Mouse (Mus musculus): Measurements from ENCODE around the gene Ap1m2.

DNA sequence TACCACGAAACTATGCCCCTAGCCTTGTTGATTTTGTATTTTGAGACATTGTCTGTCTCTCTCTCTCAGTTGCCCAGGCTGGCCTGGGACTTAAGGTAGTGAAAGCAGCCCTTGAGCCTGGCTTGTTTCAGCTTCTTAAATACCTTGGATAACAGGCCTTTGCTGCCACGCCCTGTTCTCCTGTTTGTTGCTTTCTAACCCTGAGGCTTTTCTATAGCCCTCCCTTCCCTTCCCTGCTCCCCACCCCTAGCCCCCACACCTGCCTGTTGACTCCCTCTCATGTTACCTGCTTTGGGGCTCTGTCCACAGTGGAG lies 41.2 kb upstream of the Ap1m2 start:
- TF ChIP-seq CTCF (IDR thresholded peaks at IDR 0.05), result no peak
- no peak for TF ChIP-seq EP300 (IDR thresholded peaks at IDR 0.05)
